Mouse (Mus musculus): ENCODE data around the gene Dok5. TPM values are rescaled to one million over a fixed set of nuclear protein-coding genes. Genes with fewer than 3 reads are reported as not detected.

The Dok5 gene
- polyA plus RNA-seq, 1 experiment from 2014 or later: 0.63 TPM

DNA sequence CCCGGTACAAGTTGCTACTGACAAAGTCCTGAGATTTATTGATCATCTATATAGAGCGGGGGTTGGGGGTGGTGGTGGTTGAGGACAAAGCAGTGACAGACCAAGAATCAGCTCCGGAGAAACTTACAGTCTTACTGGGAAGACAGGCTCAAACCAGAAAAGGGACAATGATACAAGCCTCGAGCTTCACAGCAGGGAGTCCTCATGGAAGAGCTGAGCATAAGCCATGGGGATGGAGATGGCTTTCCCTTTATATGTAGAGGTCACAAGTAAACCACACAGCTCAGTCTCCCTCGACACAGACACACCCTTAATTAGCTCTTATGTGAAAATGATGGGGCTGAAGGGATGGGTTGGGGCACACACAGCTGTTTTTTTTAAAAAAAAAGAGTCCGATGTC is 402 bp upstream of the Dok5 start:
- ATAC-seq: no peak
- Histone ChIP-seq H3K4me3 (ENCODE audit: low read depth, low read length) (peak overlapping the region; percentile 28), H3K27me3 (replicated peaks; ENCODE audit: control insufficient read depth, insufficient read depth, low read length) (peaks cover 16% of the 10 kb centered on the region; the same call in 1 of the 2 replicates), H3K27ac (ENCODE audit: low read depth, low read length) (no peak overlapping the region), H3K4me2 (replicated peaks; ENCODE audit: low read depth) (peak overlapping the region; percentile 60), H3K9me3 (ENCODE audit: control insufficient read depth) (no peaks in the 10 kb centered on the region), H3K36me3 (ENCODE audit: control insufficient read depth, insufficient read depth) (no peaks in the 10 kb centered on the region), H3K9ac (ENCODE audit: low read depth, low read length) (no peak overlapping the region; the same call in 1 of the 2 replicates), H3K4me1 (replicated peaks; ENCODE audit: control insufficient read depth, insufficient read depth, low read length) (no peaks in the 10 kb centered on the region)
- no peak for TF ChIP-seq CTCF (IDR thresholded peaks at IDR 0.05; ENCODE audit: low read depth)
- 11% methylated on average over 6 of the region's 6 CpGs for WGBS

DNA sequence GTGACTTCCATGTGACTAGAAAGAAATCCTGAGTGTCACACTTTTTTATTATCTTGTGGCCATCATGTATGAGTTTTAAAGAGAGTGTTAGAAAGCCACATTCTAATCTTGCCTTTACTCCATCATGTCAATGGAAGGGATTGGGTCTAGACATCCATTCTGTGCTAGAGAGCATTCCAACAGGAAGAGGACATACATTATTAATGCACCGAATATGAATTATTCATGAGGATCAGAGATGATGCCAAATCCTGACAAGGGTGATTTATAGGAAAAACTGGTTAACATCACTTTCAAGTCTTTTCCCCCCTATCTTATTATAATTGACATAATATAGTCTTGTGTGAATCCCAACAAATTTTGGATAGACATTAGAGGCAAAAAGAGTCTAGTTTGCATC is 2.1 kb downstream of the Dok5 start:
- no peak for ATAC-seq
- WGBS: 91% methylated on average over 1 of the region's 1 CpGs
- no peak for TF ChIP-seq CTCF (IDR thresholded peaks at IDR 0.05; ENCODE audit: low read depth)

DNA sequence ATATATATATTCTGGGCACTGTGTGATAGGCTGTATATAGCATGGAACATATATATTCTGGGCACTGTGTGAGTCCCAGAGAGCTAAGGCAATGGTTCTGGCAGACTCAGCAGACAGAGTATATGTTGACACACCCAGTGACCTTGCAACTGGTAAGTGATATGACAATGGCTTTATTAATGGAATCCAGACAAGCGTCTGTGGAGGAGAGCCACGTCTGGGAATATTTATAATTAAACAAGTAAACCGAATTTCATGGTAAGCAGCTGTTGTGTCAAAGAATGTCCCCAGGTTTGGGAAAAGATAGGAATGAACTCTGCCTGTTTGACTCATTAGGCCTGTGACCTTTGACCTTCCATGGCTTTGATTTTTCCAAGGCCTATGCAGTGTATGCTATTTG is 2.8 kb downstream of the Dok5 start:
- H3K27me3 ChIP-seq (replicated peaks; ENCODE audit: control insufficient read depth, insufficient read depth, low read length): peaks cover 16% of the 10 kb centered on the region; the same call in 1 of the 2 replicates
- no peak overlapping the region for H3K9ac ChIP-seq (ENCODE audit: low read depth, low read length)
- H3K36me3 ChIP-seq (ENCODE audit: control insufficient read depth, insufficient read depth): no peaks in the 10 kb centered on the region
- WGBS: 52% methylated on average over 3 of the region's 3 CpGs
- H3K4me1 ChIP-seq (replicated peaks; ENCODE audit: control insufficient read depth, insufficient read depth, low read length): no peaks in the 10 kb centered on the region
- no peak overlapping the region for H3K4me3 ChIP-seq (ENCODE audit: low read depth, low read length)
- no peak for ATAC-seq
- H3K27ac ChIP-seq (ENCODE audit: low read depth, low read length): no peak overlapping the region
- no peaks in the 10 kb centered on the region for H3K9me3 ChIP-seq (ENCODE audit: control insufficient read depth)
- no peak for TF ChIP-seq CTCF (IDR thresholded peaks at IDR 0.05; ENCODE audit: low read depth)
- H3K4me2 ChIP-seq (replicated peaks; ENCODE audit: low read depth): no peak overlapping the region

More for the DNA sequence above, 2.1 kb downstream of the Dok5 start:
- Histone ChIP-seq H3K9me3 (ENCODE audit: control insufficient read depth) (no peaks in the 10 kb centered on the region), H3K4me3 (ENCODE audit: low read depth, low read length) (no peak overlapping the region), H3K4me1 (replicated peaks; ENCODE audit: control insufficient read depth, insufficient read depth, low read length) (no peaks in the 10 kb centered on the region), H3K27me3 (replicated peaks; ENCODE audit: control insufficient read depth, insufficient read depth, low read length) (peaks cover 16% of the 10 kb centered on the region; the same call in 1 of the 2 replicates), H3K36me3 (ENCODE audit: control insufficient read depth, insufficient read depth) (no peaks in the 10 kb centered on the region), H3K9ac (ENCODE audit: low read depth, low read length) (no peak overlapping the region), H3K27ac (ENCODE audit: low read depth, low read length) (no peak overlapping the region), H3K4me2 (replicated peaks; ENCODE audit: low read depth) (no peak overlapping the region)

DNA sequence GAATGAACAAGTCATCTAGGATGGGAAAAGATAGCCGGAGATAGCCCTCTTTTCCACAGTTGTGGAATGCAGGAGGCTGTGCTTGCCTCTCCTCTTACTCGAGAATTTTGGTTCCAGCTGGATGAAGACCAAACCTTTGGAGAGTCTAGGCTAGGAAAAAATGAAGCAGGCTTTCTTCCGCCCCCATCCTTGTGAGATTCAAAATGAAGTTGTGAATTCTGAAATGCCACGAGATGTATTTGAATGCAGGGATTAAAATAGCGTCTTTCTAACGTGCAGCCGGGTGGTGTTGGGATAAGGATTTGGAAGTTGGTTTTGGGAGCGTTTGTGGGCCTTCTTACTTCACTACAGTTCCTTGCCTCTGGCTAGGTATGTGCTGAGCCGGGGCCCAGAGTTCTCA is 6.8 kb downstream of the Dok5 start:
- ATAC-seq: no peak
- Histone ChIP-seq H3K36me3 (ENCODE audit: control insufficient read depth, insufficient read depth) (no peaks in the 10 kb centered on the region), H3K27me3 (replicated peaks; ENCODE audit: control insufficient read depth, insufficient read depth, low read length) (no peaks in the 10 kb centered on the region), H3K4me3 (ENCODE audit: low read depth, low read length) (no peak overlapping the region), H3K4me1 (replicated peaks; ENCODE audit: control insufficient read depth, insufficient read depth, low read length) (no peaks in the 10 kb centered on the region), H3K9ac (ENCODE audit: low read depth, low read length) (no peak overlapping the region), H3K4me2 (replicated peaks; ENCODE audit: low read depth) (no peak overlapping the region), H3K9me3 (ENCODE audit: control insufficient read depth) (no peaks in the 10 kb centered on the region), H3K27ac (ENCODE audit: low read depth, low read length) (no peak overlapping the region)
- TF ChIP-seq CTCF (IDR thresholded peaks at IDR 0.05; ENCODE audit: low read depth): no peak
- 85% methylated on average over 9 of the region's 9 CpGs for WGBS

DNA sequence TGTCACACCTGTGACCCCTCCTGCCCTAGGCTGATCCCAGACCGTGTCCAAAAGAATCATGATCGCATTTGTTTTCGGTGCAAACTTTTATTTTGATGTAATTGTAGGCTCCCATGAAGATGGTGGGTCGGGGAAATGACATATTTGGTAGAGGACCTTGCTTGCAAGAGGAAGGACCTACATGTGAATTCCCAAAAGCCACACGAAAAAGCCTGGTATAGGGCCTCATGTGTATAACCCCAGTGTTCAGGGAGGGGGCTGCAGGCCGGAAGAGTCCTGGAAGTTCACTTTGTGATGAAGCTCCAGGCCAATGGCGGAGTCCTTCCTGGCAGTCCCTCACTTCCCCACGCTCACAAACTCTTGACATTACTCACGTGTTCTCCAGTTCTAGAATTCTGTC is 7.3 kb downstream of the Dok5 start:
- H3K4me3 ChIP-seq (ENCODE audit: low read depth, low read length): no peak overlapping the region
- no peak for ATAC-seq
- no peaks in the 10 kb centered on the region for H3K4me1 ChIP-seq (replicated peaks; ENCODE audit: control insufficient read depth, insufficient read depth, low read length)
- no peak for TF ChIP-seq CTCF (IDR thresholded peaks at IDR 0.05; ENCODE audit: low read depth)
- H3K9me3 ChIP-seq (ENCODE audit: control insufficient read depth): no peaks in the 10 kb centered on the region
- 82% methylated on average over 9 of the region's 9 CpGs for WGBS
- H3K27ac ChIP-seq (ENCODE audit: low read depth, low read length): no peak overlapping the region
- no peaks in the 10 kb centered on the region for H3K27me3 ChIP-seq (replicated peaks; ENCODE audit: control insufficient read depth, insufficient read depth, low read length)
- H3K4me2 ChIP-seq (replicated peaks; ENCODE audit: low read depth): no peak overlapping the region
- no peaks in the 10 kb centered on the region for H3K36me3 ChIP-seq (ENCODE audit: control insufficient read depth, insufficient read depth)
- no peak overlapping the region for H3K9ac ChIP-seq (ENCODE audit: low read depth, low read length)

DNA sequence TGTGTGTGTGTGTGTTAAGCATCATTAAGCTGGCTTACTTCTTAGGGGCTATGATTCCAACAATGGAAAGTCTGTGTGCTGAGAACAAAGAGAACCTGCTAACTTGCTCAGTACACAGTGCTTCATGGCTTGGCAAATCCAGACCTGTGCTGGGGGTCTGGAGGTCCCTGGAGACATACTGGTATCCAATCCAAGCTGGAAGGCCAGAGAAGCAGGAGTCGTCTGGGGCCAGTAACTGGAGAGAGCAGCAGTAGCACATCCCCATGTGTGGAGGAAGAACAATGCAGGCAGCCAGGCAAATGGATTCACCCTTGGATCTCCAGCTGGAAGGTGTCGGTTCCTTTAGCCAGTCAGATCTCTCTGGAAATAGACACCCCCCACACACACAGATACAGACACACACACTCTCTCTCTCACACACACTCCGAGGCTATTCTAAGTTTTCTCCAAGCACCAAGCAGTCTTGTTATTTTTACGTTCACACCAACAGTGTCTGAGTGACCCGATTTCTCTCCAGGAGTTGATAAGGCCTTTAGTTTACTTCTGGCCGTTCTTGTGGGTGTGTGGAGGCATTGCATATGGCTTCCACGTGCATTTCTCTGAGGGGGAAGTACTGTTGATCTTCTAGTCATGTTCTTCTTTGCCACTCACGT is 8.2 kb downstream of the Dok5 start:
- Histone ChIP-seq H3K9ac (ENCODE audit: low read depth, low read length) (no peak overlapping the region), H3K4me1 (replicated peaks; ENCODE audit: control insufficient read depth, insufficient read depth, low read length) (no peaks in the 10 kb centered on the region), H3K4me3 (ENCODE audit: low read depth, low read length) (no peak overlapping the region), H3K9me3 (ENCODE audit: control insufficient read depth) (no peaks in the 10 kb centered on the region), H3K36me3 (ENCODE audit: control insufficient read depth, insufficient read depth) (no peaks in the 10 kb centered on the region), H3K27me3 (replicated peaks; ENCODE audit: control insufficient read depth, insufficient read depth, low read length) (no peaks in the 10 kb centered on the region), H3K27ac (ENCODE audit: low read depth, low read length) (no peak overlapping the region), H3K4me2 (replicated peaks; ENCODE audit: low read depth) (no peak overlapping the region)
- no peak for ATAC-seq
- 52% methylated on average over 8 of the region's 8 CpGs for WGBS
- no peak for TF ChIP-seq CTCF (IDR thresholded peaks at IDR 0.05; ENCODE audit: low read depth)

All from intestine, postnatal 0 days (tissue).